14 mouse cellular contexts compared by ENCODE assay signal in genomic region chr17:49030269-49030615, GRCm38 (mm10).
A peak's percentile ranks its signal among the peaks of the same experiment; 100 is the strongest.
DNase-seq lines count a peak whose midpoint lies in the region; ATAC-seq and TF ChIP-seq lines count a peak whose summit lies in the region.
"Had no signal": no experiment of that assay in that cellular context is flagged by ENCODE, and none has a peak within 500 bp of the region (broad histone marks: within the 10 kb centered on the region; RNA-seq: fewer than 3 reads in every experiment).

No protein-coding gene starts in this region.

- WGBS in forebrain, embryonic 10.5 days, result 87% methylated on average over 7 of the region's 7 CpGs
- 90% methylated on average over 7 of the region's 7 CpGs for WGBS in forebrain, embryonic 11.5 days
- WGBS in stomach, embryonic 16.5 days, result 84% methylated on average over 7 of the region's 7 CpGs
- 88% methylated on average over 7 of the region's 7 CpGs for WGBS in stomach, postnatal 0 days

- TF ChIP-seq CTCF in layer of hippocampus, adult 2 months (conservative IDR thresholded peaks at IDR 0.05), result no peak
- no peak for TF ChIP-seq CTCF in stomach, postnatal 0 days (IDR thresholded peaks at IDR 0.05; ENCODE audit: low read depth)

- H3K4me2 ChIP-seq in forebrain, embryonic 11.5 days (ENCODE audit: low read depth, low read length, severe bottlenecking), result no peak overlapping the region
- no peak overlapping the region for H3K4me2 ChIP-seq in stomach, embryonic 16.5 days (ENCODE audit: low read depth, low read length)
- no peak overlapping the region for H3K4me2 ChIP-seq in stomach, postnatal 0 days (replicated peaks; ENCODE audit: low read depth)

- H3K27me3 ChIP-seq in forebrain, embryonic 10.5 days (ENCODE audit: poor library complexity, severe bottlenecking), result no peaks in the 10 kb centered on the region
- no peaks in the 10 kb centered on the region for H3K27me3 ChIP-seq in forebrain, embryonic 11.5 days (ENCODE audit: control insufficient read depth, insufficient read depth, low read length)
- no peaks in the 10 kb centered on the region for H3K27me3 ChIP-seq in stomach, embryonic 16.5 days (ENCODE audit: control insufficient read depth, insufficient read depth, low read length)
- no peaks in the 10 kb centered on the region for H3K27me3 ChIP-seq in stomach, postnatal 0 days (ENCODE audit: control insufficient read depth, insufficient read depth, low read length)
- H3K27me3 ChIP-seq: CH12.LX had no signal

- H3K9me3 ChIP-seq in forebrain, embryonic 10.5 days, result no peaks in the 10 kb centered on the region
- H3K9me3 ChIP-seq in forebrain, embryonic 11.5 days (ENCODE audit: control insufficient read depth, low read length), result no peaks in the 10 kb centered on the region
- no peaks in the 10 kb centered on the region for H3K9me3 ChIP-seq in stomach, embryonic 16.5 days (replicated peaks; ENCODE audit: control insufficient read depth, low read length)
- H3K9me3 ChIP-seq in stomach, postnatal 0 days (ENCODE audit: control insufficient read depth, low read length), result no peaks in the 10 kb centered on the region
- H3K9me3 ChIP-seq: heart, embryonic 12.5 days had no signal

- H3K9ac ChIP-seq in forebrain, embryonic 11.5 days (ENCODE audit: low read length), result no peak overlapping the region
- H3K9ac ChIP-seq in stomach, embryonic 16.5 days (ENCODE audit: low read length), result no peak overlapping the region
- no peak overlapping the region for H3K9ac ChIP-seq in stomach, postnatal 0 days (ENCODE audit: low read length)
- H3K9ac ChIP-seq: heart, embryonic 12.5 days; liver, embryonic 14.5 days had no signal

- H3K27ac ChIP-seq in forebrain, embryonic 10.5 days, result peak overlapping the region; percentile 58; the same call in 1 of the 2 replicates
- no peak overlapping the region for H3K27ac ChIP-seq in forebrain, embryonic 11.5 days (ENCODE audit: low read depth, low read length)
- peak overlapping the region; percentile 75 for H3K27ac ChIP-seq in layer of hippocampus, adult 2 months
- H3K27ac ChIP-seq in stomach, embryonic 16.5 days (ENCODE audit: low read length), result no peak overlapping the region
- H3K27ac ChIP-seq in stomach, postnatal 0 days (replicated peaks), result no peak overlapping the region
- H3K27ac ChIP-seq: kidney, postnatal 0 days; liver, embryonic 14.5 days had no signal

- no peak for DNase-seq in forebrain, embryonic 10.5 days (ENCODE audit: extremely low spot score, low spot score)
- DNase-seq in forebrain, embryonic 11.5 days (ENCODE audit: low spot score), result no peak
- no peak for DNase-seq in layer of hippocampus, adult 2 months (ENCODE audit: low spot score in 2 of 2)
- no peak for DNase-seq in layer of hippocampus, postnatal 10 days (ENCODE audit: low spot score in 2 of 2)
- no peak for DNase-seq in stomach, postnatal 0 days (ENCODE audit: low spot score)
- DNase-seq in embryo, embryonic 10 days (ENCODE audit: low spot score), result no peak
- no peak for DNase-seq in ovary, postnatal 36 days (ENCODE audit: low spot score)
- DNase-seq: cerebellum, adult 9-10 months; gastrocnemius, postnatal 25 days had no signal

- no peak overlapping the region for H3K4me3 ChIP-seq in forebrain, embryonic 10.5 days
- H3K4me3 ChIP-seq in forebrain, embryonic 11.5 days (ENCODE audit: low read depth, low read length), result no peak overlapping the region
- H3K4me3 ChIP-seq in layer of hippocampus, adult 2 months, result no peak overlapping the region
- no peak overlapping the region for H3K4me3 ChIP-seq in stomach, embryonic 16.5 days (replicated peaks; ENCODE audit: low read length)
- no peak overlapping the region for H3K4me3 ChIP-seq in stomach, postnatal 0 days (ENCODE audit: low read depth, low read length)
- H3K4me3 ChIP-seq: heart, embryonic 12.5 days had no signal

- no peak for ATAC-seq in forebrain, embryonic 11.5 days (replicated peaks; ENCODE audit: low FRiP score)
- 0 out of 2 replicates have a peak, but pooled peaks have one; percentile 11 for ATAC-seq in stomach, embryonic 16.5 days (ENCODE audit: insufficient read depth, low FRiP score)
- no peak for ATAC-seq in stomach, postnatal 0 days (ENCODE audit: low FRiP score, low TSS enrichment)

- no peaks in the 10 kb centered on the region for H3K36me3 ChIP-seq in forebrain, embryonic 10.5 days (replicated peaks)
- H3K36me3 ChIP-seq in forebrain, embryonic 11.5 days (ENCODE audit: control insufficient read depth, insufficient read depth, low read length), result no peaks in the 10 kb centered on the region
- H3K36me3 ChIP-seq in stomach, embryonic 16.5 days (ENCODE audit: control insufficient read depth, insufficient read depth, low read length), result no peaks in the 10 kb centered on the region
- no peaks in the 10 kb centered on the region for H3K36me3 ChIP-seq in stomach, postnatal 0 days (ENCODE audit: control insufficient read depth, insufficient read depth, low read length)
- H3K36me3 ChIP-seq: heart, embryonic 12.5 days had no signal

- no peak for TF ChIP-seq EP300 in stomach, postnatal 0 days (optimal IDR thresholded peaks at IDR 0.05)

- peaks cover 37% of the 10 kb centered on the region for H3K4me1 ChIP-seq in forebrain, embryonic 10.5 days
- H3K4me1 ChIP-seq in forebrain, embryonic 11.5 days (replicated peaks; ENCODE audit: control insufficient read depth, insufficient read depth, low read length), result peaks cover 6% of the 10 kb centered on the region; the same call in 1 of the 2 replicates
- H3K4me1 ChIP-seq in stomach, embryonic 16.5 days (ENCODE audit: control insufficient read depth, insufficient read depth, low read length), result peaks cover 8% of the 10 kb centered on the region; the same call in 1 of the 2 replicates
- no peaks in the 10 kb centered on the region; the same call in 1 of the 2 replicates for H3K4me1 ChIP-seq in stomach, postnatal 0 days (replicated peaks; ENCODE audit: control insufficient read depth, insufficient read depth)

Comparison
In these comparisons a context has a peak if more than half of its experiments do, and no peak if none do; other contexts are left out.
1. H3K27ac ChIP-seq: peak in forebrain, embryonic 10.5 days (single experiment) and layer of hippocampus, adult 2 months (single experiment); none in forebrain, embryonic 11.5 days (single experiment), stomach, embryonic 16.5 days (single experiment) and stomach, postnatal 0 days (single experiment).